In genomic region chr8:64317815-64318214, GRCm38 (mm10) we compare ENCODE assay signal across 13 mouse cellular contexts.
A peak's percentile ranks its signal among the peaks of the same experiment; 100 is the strongest.
DNase-seq lines count a peak whose midpoint lies in the region; ATAC-seq and TF ChIP-seq lines count a peak whose summit lies in the region.
"Had no signal": no experiment of that assay in that cellular context is flagged by ENCODE, and none has a peak within 500 bp of the region (broad histone marks: within the 10 kb centered on the region; RNA-seq: fewer than 3 reads in every experiment).

No protein-coding gene starts in this region.

- no peak overlapping the region for H3K27ac ChIP-seq in hindbrain, postnatal 0 days
- no peak overlapping the region for H3K27ac ChIP-seq in hindbrain, embryonic 12.5 days
- H3K27ac ChIP-seq in midbrain, postnatal 0 days (ENCODE audit: low read depth, low read length): no peak overlapping the region
- H3K27ac ChIP-seq: embryonic facial prominence, embryonic 13.5 days; heart, embryonic 13.5 days had no signal

- peak; percentile 56 for DNase-seq in cerebellum, adult 9-10 months
- DNase-seq in cerebellum, adult 8-10 months: no peak
- peak; percentile 8 for DNase-seq in hindbrain, postnatal 0 days (ENCODE audit: low spot score)
- DNase-seq in cerebellum, adult 9-11 months: peak; percentile 34
- peak; percentile 29 to 63 for DNase-seq in cerebellum, postnatal 25 days
- DNase-seq in kidney, adult 8-10 months: no peak
- no peak for DNase-seq in midbrain, postnatal 0 days (ENCODE audit: low spot score)
- DNase-seq: adrenal gland, adult 8-10 months; adrenal gland, postnatal 36 days had no signal

- H3K4me2 ChIP-seq in hindbrain, postnatal 0 days (ENCODE audit: low read depth, low read length): no peak overlapping the region
- H3K4me2 ChIP-seq in hindbrain, embryonic 12.5 days (replicated peaks): no peak overlapping the region
- H3K4me2 ChIP-seq in midbrain, postnatal 0 days (ENCODE audit: low read depth, low read length, poor library complexity, severe bottlenecking): no peak overlapping the region
- H3K4me2 ChIP-seq: embryonic facial prominence, embryonic 13.5 days; forebrain, embryonic 15.5 days; heart, embryonic 13.5 days had no signal

- no peak for TF ChIP-seq CTCF in hindbrain, postnatal 0 days (IDR thresholded peaks at IDR 0.05; ENCODE audit: low read depth)
- TF ChIP-seq CTCF in midbrain, postnatal 0 days (IDR thresholded peaks at IDR 0.05): no peak

- no peaks in the 10 kb centered on the region for H3K27me3 ChIP-seq in hindbrain, postnatal 0 days (ENCODE audit: insufficient read depth, low read length)
- H3K27me3 ChIP-seq in hindbrain, embryonic 12.5 days: no peaks in the 10 kb centered on the region
- no peaks in the 10 kb centered on the region for H3K27me3 ChIP-seq in midbrain, postnatal 0 days (ENCODE audit: insufficient read depth, low read length)
- H3K27me3 ChIP-seq: embryonic facial prominence, embryonic 13.5 days; forebrain, embryonic 15.5 days; heart, embryonic 13.5 days had no signal

- ATAC-seq in hindbrain, postnatal 0 days: no peak
- no peak for ATAC-seq in hindbrain, embryonic 12.5 days (ENCODE audit: low FRiP score)
- ATAC-seq in midbrain, postnatal 0 days (ENCODE audit: low FRiP score): no peak

- H3K4me3 ChIP-seq in hindbrain, postnatal 0 days (ENCODE audit: low read length): no peak overlapping the region
- H3K4me3 ChIP-seq in hindbrain, embryonic 12.5 days: no peak overlapping the region
- H3K4me3 ChIP-seq in midbrain, postnatal 0 days (ENCODE audit: low read depth, low read length): no peak overlapping the region
- H3K4me3 ChIP-seq: embryonic facial prominence, embryonic 13.5 days; forebrain, embryonic 15.5 days; heart, embryonic 13.5 days had no signal

- H3K4me1 ChIP-seq in hindbrain, postnatal 0 days (ENCODE audit: insufficient read depth, low read length): peaks cover 5% of the 10 kb centered on the region; the same call in 1 of the 2 replicates
- no peaks in the 10 kb centered on the region for H3K4me1 ChIP-seq in hindbrain, embryonic 12.5 days
- no peaks in the 10 kb centered on the region for H3K4me1 ChIP-seq in midbrain, postnatal 0 days (ENCODE audit: insufficient read depth, low read length)
- H3K4me1 ChIP-seq: embryonic facial prominence, embryonic 13.5 days had no signal

- H3K9ac ChIP-seq in hindbrain, postnatal 0 days (replicated peaks; ENCODE audit: low read length): no peak overlapping the region
- no peak overlapping the region for H3K9ac ChIP-seq in hindbrain, embryonic 12.5 days
- H3K9ac ChIP-seq in midbrain, postnatal 0 days (replicated peaks; ENCODE audit: low read length, poor library complexity, severe bottlenecking): no peak overlapping the region
- H3K9ac ChIP-seq: embryonic facial prominence, embryonic 13.5 days; forebrain, embryonic 15.5 days; heart, embryonic 13.5 days had no signal

- H3K36me3 ChIP-seq in hindbrain, postnatal 0 days (ENCODE audit: insufficient read depth, low read length): no peaks in the 10 kb centered on the region
- H3K36me3 ChIP-seq in hindbrain, embryonic 12.5 days: no peaks in the 10 kb centered on the region
- H3K36me3 ChIP-seq in midbrain, postnatal 0 days (ENCODE audit: insufficient read depth, low read length): no peaks in the 10 kb centered on the region
- H3K36me3 ChIP-seq: embryonic facial prominence, embryonic 13.5 days; forebrain, embryonic 15.5 days; heart, embryonic 13.5 days had no signal

- no peaks in the 10 kb centered on the region for H3K9me3 ChIP-seq in hindbrain, postnatal 0 days (ENCODE audit: low read length)
- H3K9me3 ChIP-seq in hindbrain, embryonic 12.5 days (replicated peaks): no peaks in the 10 kb centered on the region
- 0 out of 2 replicates have a peak, but pooled peaks cover 3% of the 10 kb centered on the region for H3K9me3 ChIP-seq in midbrain, postnatal 0 days (ENCODE audit: low read length)
- H3K9me3 ChIP-seq: embryonic facial prominence, embryonic 13.5 days; forebrain, embryonic 15.5 days had no signal

Comparison
In these comparisons a context has a peak if more than half of its experiments do, and no peak if none do; other contexts are left out.
1. DNase-seq: peak in cerebellum, adult 9-10 months (single experiment), hindbrain, postnatal 0 days (single experiment), cerebellum, adult 9-11 months (single experiment) and cerebellum, postnatal 25 days (2 of 2); none in cerebellum, adult 8-10 months (single experiment), kidney, adult 8-10 months (0 of 2) and midbrain, postnatal 0 days (single experiment).